Mouse (Mus musculus): Measurements from ENCODE around the gene Popdc3.
"Not testable (repeated sequence)": the region's sequence is repeated elsewhere in the genome, so short reads cannot be mapped to it uniquely, and the experiment has no call there.

Popdc3 gene

DNA sequence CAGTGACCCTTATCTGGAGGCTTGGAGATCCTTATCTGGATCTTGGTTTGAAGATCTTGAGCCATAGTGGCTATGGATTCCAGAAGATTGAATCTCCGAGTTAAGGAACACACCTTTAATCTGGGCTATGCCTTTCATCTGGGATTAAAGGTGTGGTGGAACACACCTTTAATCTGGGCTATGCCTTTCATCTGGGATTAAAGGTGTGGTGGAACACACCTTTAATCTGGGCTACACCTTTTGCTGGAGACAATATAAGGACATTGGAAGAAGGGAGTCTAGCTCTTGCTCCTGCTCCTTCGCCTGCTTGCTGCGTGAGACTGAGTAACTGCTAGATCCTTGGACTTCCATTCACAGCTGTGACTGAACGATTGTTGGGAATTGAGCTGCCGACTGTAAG lies at the start of gene Popdc3:
TSS of gene Popdc3 (plus strand) at position 301 of the 400 bp plus-strand sequence.
- not testable (repeated sequence) for DNase-seq

DNA sequence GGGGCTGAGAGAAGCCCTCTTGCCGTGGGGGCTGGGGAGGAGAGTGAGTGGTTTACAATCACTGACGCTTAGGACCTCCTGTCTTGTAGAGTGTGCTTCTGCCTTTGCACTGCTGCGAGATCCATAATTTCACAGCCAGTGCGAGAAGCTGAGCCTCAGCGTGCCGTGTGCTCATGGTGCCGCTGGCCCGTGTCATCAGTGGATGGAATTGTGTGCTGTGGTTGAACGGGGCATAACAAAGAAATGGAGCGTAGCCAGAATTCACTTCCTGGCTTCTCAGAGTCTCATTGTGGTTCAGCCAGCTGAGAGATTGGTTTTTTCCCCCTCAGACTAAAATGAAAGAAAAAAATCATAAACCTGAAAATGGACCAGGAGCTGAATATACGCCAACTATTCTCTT lies 48.8 kb upstream of the Popdc3 start:
- DNase-seq, result peak in 1 of 2 experiments; percentile 5

DNA sequence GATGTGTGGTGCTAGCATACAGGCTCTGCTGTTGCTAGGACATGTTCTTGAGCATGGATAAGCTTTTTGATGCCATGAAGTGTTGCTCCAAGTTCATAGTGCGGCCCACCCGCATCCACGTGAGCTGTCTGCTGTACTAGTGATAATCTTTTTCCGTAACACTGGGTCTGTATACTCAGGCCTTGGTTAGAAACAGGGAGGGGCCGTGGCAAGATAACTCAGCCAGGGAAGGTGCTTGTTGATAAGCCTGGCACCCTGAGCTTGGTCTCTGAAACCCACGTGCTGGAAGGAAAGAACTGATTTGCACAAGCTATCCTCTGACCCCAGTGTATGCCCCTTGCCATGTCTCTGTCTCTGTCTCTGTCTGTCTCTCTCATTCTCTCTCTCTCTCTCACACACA lies 47.9 kb upstream of the Popdc3 start:
- DNase-seq, result no peak

DNA sequence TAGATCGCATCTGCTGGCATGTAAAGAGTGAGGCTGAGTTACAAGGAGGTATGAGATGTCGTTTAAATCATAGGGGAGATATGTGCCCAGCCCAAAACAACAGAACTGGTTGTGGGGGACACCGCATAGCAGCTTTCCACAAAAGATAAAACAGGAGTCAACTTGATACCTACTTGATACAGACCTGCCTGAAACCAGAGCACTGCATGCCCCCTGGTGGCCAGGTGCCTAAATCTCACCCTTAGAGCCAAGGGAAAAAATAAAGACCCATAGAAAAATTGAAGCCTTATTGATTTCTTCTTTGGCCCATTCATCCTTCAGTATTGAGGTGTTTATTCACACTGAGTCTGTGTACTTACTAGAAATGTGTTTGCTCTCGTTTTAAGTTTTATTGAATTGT lies 45.5 kb upstream of the Popdc3 start:
- peak; percentile 28 to 38 for DNase-seq

DNA sequence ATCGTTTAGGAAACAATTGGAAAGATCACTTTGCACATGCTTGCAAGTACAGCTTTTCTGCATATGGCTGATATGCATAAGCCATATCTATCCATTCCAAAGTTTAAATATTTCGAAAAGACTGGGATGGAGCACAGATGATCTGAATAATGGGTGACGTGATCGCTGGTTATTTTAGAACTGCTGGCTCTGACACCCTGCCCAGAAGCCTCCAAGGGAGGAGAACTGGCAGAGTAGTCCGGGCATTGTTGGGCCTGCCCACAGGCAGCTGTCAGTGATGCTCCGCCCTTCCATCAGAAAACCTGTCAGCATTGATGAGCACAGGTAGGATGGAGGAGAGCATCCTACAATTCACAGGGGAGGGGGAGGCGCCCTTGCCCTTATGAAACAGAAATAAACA lies 41.1 kb upstream of the Popdc3 start:
- DNase-seq, result no peak

DNA sequence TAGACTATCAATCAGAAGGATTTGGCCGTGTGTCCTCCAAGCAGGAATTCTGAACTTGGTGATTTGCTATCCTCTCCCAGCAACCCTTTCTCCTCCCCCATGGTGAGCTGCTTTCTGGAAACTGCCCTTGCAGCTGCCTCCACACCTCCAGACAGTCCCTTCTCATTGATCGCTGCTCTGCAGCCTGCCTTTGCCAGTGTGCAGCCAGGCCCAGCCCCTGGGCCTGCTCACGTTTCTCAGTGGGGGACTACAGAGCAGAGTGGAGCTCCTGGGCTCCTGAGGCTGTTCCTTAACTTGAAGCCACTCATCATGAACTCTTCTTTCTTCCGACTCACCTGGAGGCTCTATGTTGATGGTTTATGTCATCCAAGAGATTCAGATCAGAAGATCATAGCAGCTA lies 38.0 kb upstream of the Popdc3 start:
- DNase-seq, result no peak

DNA sequence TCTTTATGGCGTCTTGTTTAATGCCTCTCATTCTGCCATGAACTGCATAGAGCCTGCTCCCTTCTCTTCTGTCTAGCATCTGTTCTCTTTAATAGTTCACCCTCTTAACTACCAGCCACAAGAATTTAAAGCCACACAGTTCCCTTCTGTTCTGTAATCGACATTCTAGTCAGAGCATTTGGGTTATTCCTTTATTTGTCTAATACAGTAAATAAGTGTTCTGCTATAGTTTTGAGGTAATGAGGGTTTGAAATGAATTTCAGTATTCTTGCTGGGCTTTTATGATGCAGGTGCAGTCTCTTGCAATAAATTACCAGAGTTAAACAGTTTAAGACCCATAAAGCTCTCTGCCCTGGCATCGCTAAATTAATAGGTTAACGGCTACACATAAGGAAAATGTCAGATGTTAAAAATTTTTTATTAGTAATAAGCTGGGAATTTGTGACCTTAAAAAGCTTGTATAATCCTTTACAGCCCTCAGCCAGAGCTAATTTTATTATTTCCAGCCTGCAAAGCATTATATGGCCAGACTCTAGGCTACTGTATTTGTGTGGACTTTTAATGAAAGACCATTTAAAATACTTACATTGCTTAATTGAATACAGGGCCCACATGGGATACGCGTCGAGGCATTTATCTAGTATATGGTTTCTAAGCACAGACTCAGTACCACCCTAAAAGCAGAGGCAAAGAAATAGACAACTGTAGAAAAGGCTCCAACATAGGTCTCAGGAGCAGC lies 37.3 kb upstream of the Popdc3 start:
- no peak for DNase-seq

DNA sequence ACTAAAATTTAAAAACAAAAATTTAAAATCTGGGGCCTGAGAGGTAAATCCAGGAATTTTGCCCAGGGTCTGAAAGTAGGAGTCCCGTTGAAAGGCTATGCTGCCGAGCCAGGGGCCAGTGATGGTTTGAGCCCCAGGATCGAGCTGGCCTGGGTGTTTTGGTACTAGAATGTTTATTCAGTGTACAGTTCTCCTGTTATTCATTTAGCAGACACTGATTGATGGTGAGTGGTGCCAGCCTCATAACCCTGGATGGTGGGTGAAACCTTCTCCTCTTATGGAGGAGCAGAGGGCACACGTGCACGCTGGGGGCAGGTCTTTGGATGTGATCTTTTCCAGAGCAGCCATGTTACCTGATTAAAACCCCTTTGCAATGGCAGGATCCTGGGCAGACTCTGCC lies 35.5 kb upstream of the Popdc3 start:
- DNase-seq, result no peak

DNA sequence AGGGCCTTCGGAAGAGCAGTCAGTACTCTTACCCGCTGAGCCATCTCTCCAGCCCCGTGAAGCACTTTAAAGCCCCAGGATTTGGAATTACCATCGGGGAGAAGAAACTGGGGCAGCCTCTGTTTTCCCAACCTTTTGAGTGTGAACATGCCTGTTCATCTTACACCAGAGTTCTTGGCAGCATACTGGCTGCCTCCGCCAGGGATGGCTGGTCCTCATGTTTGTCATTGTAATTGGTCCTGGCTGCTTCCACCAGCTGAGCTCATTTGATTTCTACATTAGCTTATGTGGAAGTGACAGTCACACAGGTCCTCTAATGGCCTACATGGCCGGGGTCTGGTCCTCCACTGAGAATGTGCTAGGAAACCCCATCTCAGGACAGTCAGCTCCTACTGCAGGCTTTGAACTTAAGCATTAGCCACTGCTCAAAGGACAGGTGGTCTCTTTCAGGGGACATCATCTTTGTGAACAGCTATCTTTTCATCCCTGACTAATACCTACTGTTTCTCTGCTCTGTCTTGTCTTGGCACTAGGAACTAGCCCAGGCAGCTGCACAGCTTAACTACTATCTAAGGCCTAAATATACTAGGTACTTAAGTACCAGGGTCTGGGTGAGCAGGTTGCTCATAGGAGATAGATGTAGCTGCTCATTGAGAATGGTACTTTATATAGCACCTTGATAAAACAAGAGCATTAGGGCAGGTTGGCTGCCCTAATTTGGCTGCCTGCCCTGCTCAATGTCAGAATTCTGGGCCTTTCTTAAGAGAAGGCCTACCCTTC lies 33.7 kb upstream of the Popdc3 start:
- no peak for DNase-seq

DNA sequence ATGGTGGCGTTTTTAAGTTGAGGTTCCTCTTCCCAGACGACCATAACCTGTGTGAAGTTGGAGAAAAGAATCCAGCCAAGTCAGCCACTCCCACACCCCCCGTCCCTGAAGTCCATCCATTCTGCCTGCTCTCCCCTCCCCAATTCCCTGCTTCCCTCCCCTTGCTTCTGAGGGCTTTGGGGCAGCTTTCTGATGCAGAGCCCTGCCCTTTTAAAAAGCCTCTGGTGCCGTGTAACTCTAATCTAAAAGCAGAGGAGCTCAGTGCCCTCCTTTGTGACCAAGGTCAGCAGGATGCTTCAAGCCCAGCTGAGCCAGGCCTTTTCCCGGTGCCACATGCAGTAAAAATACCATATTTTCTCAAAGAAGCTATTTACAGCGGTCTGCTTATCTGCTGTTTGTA lies 31.1 kb upstream of the Popdc3 start:
- DNase-seq, result no peak

DNA sequence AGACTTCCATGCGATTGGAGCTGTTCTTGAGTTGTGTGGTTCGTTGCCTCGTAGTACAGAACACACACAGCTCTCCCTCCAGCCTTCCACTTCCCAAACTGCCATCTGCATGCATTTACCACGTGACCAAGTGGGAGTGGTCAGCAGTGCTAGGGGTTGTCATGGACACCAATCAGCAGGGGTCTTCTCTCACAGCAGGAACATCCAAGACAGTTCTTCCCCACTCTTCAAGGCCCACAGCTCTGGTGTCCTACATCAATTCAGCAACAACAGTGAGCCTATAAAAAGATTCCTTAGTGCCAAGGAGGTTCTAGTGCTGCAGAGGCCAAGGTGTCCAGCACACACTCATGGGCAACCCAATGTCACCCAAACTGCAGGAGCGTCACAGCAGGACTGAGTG lies 26.8 kb upstream of the Popdc3 start:
- no peak for DNase-seq

DNA sequence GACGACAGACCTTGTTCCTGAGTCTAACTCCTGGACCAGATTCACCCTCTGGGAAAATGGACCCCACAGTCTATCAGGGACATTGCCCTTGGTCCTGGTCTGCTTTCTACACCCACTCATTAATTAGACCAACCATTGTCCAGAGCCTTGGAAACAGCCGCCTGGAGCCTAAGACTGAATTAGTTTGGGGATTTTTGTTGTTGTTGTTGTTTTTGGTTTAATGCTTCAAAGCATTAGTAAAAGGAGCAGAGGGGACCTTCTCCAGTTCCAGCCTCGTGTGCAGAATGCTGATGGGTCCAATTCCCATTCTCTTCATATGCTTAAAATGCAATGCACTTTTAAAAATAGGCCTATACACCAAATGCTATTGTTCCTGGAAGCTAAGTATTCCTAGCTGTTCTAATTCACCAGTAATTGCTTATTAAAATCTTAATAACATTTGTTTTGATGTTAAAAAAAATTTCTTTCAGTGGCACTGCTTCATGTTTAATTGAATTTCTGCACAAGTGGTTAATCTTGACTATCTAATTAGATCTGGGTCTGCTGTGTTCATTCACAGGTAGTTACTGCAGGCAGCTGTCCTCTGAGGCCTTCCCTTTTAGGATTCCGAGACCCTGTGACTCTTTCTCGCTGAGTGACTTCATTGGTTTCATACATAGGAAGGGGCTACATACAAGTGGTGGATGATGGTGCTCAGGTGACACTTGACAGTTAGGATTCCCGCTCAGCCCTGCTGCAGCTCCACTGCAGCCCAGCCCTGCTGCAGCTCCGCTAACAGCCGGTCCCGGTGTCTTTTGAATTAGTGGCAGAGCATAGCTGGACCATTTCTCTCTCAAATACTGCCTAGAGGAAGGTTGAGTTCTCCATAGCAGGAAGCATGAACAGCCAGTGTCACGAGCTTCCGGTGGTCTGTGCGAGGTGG lies 25.9 kb upstream of the Popdc3 start:
- DNase-seq, result no peak

DNA sequence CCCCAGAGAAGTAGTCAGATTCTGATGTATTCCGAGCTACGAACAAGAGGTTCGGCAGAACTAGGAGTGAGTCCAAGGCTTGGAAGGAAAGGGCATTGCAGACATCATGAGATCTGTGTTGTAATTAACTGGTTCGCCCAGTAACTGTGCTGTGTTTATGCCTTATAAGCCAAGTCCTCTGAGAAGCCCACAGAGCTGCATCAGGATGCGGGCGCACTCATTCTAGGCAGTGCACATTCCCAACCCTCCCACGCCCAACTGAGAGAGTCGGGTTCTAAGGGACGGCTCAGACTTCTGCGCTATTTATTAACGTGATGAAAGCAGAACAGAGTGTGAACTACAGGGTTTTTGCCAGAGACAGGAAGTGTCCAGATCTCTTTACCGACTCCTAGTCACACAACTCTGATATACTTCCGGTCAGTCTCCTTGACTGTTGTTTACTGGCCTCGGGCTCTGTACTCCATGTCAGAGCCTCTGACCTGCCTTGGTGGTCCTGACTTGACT lies 23.3 kb upstream of the Popdc3 start:
- no peak for DNase-seq

DNA sequence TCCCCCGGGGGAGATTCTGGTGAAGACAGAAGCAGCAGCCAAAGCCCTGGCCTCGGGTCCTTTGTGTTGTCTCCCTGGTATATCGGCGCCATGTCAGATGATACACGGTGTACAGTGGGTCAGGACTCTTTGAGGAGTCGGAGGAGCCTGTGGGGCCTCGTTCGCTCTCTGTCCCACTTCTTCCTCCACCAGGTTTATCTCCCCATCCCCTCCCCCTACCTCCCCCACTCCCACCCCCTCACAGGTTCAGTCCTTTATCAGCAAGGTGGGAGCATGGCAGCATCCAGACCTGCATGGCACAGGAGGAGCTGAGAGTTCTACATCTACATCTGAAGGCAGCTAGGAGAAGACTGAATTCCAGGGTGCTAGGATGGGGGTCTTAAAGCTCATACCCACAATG lies 12.0 kb upstream of the Popdc3 start:
- no peak for DNase-seq

DNA sequence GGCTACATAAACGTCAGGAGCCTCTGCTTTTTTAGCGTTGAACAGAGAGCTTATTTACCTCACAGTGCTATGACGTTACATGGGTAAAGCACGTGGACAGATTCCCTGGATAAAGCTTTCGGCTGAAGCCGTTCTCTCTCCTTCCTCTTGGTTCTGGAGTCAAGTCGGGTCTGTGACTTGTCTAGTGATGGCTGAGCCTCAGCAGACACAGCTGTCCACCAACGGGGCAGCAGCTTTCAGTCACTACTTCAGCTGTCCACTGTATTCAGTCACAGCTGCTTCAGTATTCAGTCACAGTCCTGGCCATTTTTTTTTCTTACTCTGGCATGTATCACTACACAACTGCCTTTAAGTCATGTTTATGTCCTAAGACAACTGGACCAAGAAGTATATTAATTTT lies 4.0 kb upstream of the Popdc3 start:
- no peak for DNase-seq

DNA sequence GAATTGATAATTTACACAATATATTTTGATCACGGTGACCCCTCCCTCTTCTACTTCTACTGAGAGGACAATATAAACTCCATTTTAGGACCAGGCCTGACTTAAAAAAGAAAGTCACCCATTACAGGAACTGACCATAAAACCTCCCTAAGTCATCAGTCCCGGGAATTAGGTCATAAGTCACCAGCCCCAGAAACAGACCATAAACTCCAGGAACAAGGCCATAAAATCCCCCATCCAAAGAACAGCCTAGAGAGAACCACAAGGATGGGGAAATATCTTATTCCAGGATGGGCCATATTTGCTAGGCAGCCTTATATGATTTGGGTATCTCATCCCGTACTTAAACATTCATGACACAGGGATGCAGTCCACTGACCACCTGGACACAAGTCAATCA lies 3.6 kb upstream of the Popdc3 start:
- DNase-seq, result no peak

DNA sequence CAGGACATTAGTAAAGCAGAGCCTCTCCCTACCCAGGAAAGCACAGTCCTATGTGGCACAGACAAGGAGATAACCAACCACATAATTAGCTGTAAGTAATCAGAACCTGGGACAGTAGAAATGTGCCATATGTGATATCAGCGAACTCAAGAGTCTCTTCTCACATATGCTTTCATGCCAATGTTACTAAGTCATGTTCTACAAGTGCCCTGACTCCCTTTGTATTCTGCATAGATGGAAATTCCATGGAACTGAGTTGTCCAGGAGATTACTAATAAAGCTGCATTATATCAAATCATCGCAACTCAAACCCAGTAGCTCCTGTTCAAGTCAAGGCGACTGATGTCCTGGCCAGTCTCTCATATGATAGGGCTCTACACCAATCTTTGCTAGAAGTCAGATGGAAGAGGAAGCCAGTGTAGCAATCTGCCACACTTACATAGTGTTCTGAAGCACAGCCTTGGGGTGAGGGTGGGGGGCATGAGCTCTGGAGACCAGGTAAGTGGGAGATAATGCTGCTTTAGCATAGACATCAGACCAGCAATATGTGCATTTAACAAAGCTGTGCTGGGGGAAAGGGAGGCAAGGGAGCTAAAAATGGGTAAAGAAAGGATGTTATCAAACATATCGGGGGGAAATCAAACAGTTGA lies 2.9 kb downstream of the Popdc3 start:
- no peak for DNase-seq

DNA sequence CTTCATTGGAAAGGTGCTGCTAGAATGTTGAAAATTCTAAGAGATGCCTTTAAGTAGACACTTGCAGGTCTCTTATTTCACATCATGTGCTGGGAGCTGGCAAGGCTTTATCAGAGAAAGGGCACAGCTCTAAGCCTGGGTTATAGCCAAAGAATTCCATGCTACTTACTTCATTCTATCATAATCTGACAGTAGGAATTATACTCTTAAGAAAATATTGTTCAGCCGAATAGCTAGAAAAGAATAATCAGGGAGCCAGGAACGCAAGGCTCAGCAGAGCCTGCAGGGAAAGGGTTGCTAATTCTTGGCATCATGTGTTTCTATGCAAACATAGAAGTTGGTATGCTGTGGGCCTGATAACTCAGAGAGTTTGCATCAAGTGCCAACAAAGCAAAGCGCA lies 3.4 kb downstream of the Popdc3 start:
- peak; percentile 4 for DNase-seq

DNA sequence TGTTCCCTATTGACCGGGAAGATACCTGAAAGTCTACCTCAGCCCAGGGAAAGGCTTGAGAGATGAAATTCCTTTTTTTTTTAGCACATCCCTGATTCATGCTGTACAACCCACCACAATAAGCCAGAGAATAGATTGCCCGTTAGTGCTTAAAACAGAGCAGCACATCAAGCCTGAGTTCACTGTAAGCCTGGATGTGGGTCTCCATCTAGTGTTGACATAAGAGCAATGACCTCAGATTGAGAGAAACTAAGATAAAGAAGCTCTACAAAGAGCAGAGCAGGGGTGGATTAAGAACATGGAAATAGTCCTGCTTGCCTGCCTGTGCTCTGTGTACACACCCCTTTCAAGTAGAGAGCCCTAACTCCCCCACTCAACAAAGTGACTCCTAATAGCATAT lies 7.6 kb downstream of the Popdc3 start:
- DNase-seq, result no peak

DNA sequence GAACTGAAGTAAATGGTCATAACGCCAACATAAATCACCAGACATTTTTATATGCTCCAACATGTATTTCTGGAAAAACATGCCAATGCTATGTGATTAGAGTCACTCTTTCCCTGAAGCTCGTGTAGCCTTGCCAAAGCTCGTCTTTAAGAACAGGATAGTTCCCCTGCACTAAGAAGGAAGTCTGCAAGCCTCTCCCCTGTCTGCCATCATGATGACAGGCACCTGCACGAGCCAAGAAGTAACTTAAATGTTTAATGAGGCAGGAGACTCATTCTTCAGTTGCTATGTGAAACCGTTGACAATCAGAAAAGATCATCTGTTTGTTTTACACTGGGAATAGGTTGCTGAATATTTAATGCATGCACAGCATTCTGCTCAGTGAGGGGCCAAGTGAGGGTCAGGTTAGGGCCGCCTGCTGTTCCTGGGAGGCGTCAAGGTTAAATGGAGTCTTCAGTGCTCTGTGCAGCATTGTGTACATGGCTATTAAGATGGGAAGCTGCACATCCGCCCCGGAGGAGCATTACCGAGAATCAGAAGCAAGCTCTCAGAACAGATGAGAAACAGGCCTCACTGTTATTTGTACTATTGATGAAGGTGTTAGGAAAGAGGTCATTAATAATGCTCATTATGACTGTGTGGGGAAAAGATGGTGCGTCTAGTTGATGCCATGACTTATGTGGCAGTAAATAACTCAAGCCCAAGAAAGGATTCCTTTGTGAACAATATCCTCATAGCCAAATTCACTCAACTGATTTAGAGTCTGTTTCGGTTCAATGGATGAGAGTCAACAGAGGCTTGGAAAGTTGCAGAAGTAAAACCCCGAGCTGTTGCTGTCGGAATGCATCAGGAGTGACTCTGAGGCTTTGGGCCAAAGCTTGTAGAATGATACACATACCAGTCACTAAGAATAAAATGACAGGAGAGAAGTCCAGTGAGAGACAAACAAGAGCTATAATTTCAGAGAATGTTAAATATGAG lies 15.7 kb downstream of the Popdc3 start:
- DNase-seq, result no peak

DNA sequence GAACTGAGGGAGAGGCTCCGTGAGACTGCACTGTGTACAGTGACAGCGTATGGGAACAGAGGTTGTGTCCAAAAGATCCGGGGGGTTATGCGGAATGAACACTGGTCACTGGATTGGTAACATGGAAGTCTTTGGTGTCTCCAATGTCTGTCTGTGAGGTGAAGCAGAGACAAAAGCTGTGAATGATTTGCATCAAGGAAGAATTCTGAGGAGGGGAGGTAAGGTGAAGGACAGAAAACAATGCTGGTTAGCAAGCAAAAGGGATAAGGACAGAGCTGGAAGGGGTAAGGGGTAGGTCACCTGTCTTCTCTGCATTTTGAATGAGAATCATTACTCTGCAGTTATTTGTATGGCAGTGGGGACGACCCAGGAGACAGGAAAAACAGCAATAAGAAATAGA lies 16.6 kb downstream of the Popdc3 start:
- DNase-seq, result no peak

Data from lung, adult 18-20 months (tissue).